Mouse (Mus musculus): ENCODE data around the gene Lypd5. TPM values are rescaled to one million over a fixed set of nuclear protein-coding genes. Genes with fewer than 3 reads are reported as not detected.

The Lypd5 gene
- total RNA-seq, 2 experiments from 2014 or later, result not detected

GRCm38 (mm10) chr7:24359269-24359668, 10.3 kb downstream of the Lypd5 start:
- no peak for DNase-seq (ENCODE audit: low spot score in 2 of 2)

- DNase-seq (ENCODE audit: low spot score in 2 of 2), result no peak
These were observed 12.0 kb downstream of the Lypd5 start for GRCm38 (mm10) chr7:24361001-24361400.

- peak in 1 of 2 experiments; percentile 58 for DNase-seq (ENCODE audit: low spot score in 2 of 2)
These were observed 14.2 kb downstream of the Lypd5 start for GRCm38 (mm10) chr7:24363228-24363627.

- DNase-seq (ENCODE audit: low spot score in 2 of 2), result peak; percentile 71 to 91
These were observed 15.8 kb downstream of the Lypd5 start for GRCm38 (mm10) chr7:24364827-24365226.

- no peak for DNase-seq (ENCODE audit: low spot score in 2 of 2)
These were observed 16.4 kb downstream of the Lypd5 start for GRCm38 (mm10) chr7:24365258-24366014.

GRCm38 (mm10) chr7:24366716-24367632, 18.0 kb downstream of the Lypd5 start:
- DNase-seq (ENCODE audit: low spot score in 2 of 2), result no peak

- DNase-seq (ENCODE audit: low spot score in 2 of 2), result no peak
These were observed 19.2 kb downstream of the Lypd5 start for GRCm38 (mm10) chr7:24368226-24368625.

GRCm38 (mm10) chr7:24368946-24369345, 19.9 kb downstream of the Lypd5 start:
- no peak for DNase-seq (ENCODE audit: low spot score in 2 of 2)

- DNase-seq (ENCODE audit: low spot score in 2 of 2), result no peak
These were observed 20.9 kb downstream of the Lypd5 start, which contains the start of gene Kcnn4 for GRCm38 (mm10) chr7:24369731-24370541. Gene Kcnn4, plus strand, starts transcription at chr7:24370263.

- DNase-seq (ENCODE audit: low spot score in 2 of 2), result no peak
These were observed 22.2 kb downstream of the Lypd5 start for GRCm38 (mm10) chr7:24371012-24371808.

- DNase-seq (ENCODE audit: low spot score in 2 of 2), result no peak
These were observed 22.8 kb downstream of the Lypd5 start for GRCm38 (mm10) chr7:24371809-24372145.

GRCm38 (mm10) chr7:24372300-24372699, 23.3 kb downstream of the Lypd5 start:
- no peak for DNase-seq (ENCODE audit: low spot score in 2 of 2)

- DNase-seq (ENCODE audit: low spot score in 2 of 2), result no peak
These were observed 23.8 kb downstream of the Lypd5 start for GRCm38 (mm10) chr7:24372786-24373185.

- DNase-seq (ENCODE audit: low spot score in 2 of 2), result peak in 1 of 2 experiments; percentile 30
These were observed 24.8 kb downstream of the Lypd5 start for GRCm38 (mm10) chr7:24373538-24374379.

GRCm38 (mm10) chr7:24376456-24376855, 27.5 kb downstream of the Lypd5 start:
- DNase-seq (ENCODE audit: low spot score in 2 of 2), result no peak

GRCm38 (mm10) chr7:24377091-24377865, 28.3 kb downstream of the Lypd5 start:
- DNase-seq (ENCODE audit: low spot score in 2 of 2), result no peak

- DNase-seq (ENCODE audit: low spot score in 2 of 2), result no peak
These were observed 29.2 kb downstream of the Lypd5 start for GRCm38 (mm10) chr7:24378049-24378701.

GRCm38 (mm10) chr7:24379934-24380333, 30.9 kb downstream of the Lypd5 start:
- no peak for DNase-seq (ENCODE audit: low spot score in 2 of 2)

Measured in layer of hippocampus, adult 18-20 months (tissue).